Mouse (Mus musculus) cerebellum, postnatal 4 days (tissue): ENCODE measurements around the gene Lrrc4.
A peak's percentile ranks its signal among the peaks of the same experiment; 100 is the strongest.

Experiments
- DNase-seq, 2 experiments: peaks; one replicate each; pipeline ENCODE4 v3.0.0; 2022; ENCODE audit warnings: low spot score in 2 of 2, mixed read lengths in 1 of 2

Lrrc4 gene

GRCm38 (mm10) chr6:28729649-28730048 lies 101.9 kb downstream of the Lrrc4 start:
- DNase-seq: no peak

- no peak for DNase-seq
Measured at GRCm38 (mm10) chr6:28729236-28729635, 102.3 kb downstream of the Lrrc4 start.

- no peak for DNase-seq
Measured at GRCm38 (mm10) chr6:28724776-28725175, 106.8 kb downstream of the Lrrc4 start.

- no peak for DNase-seq
Measured at GRCm38 (mm10) chr6:28723059-28723458, 108.5 kb downstream of the Lrrc4 start.

GRCm38 (mm10) chr6:28720391-28721171 lies 111.0 kb downstream of the Lrrc4 start:
- no peak for DNase-seq

GRCm38 (mm10) chr6:28717845-28718237 lies 113.7 kb downstream of the Lrrc4 start:
- no peak for DNase-seq

GRCm38 (mm10) chr6:28717203-28717844 lies 114.2 kb downstream of the Lrrc4 start:
- DNase-seq: no peak

GRCm38 (mm10) chr6:28710035-28710434 lies 121.5 kb downstream of the Lrrc4 start:
- DNase-seq: no peak

GRCm38 (mm10) chr6:28706976-28707592 lies 124.5 kb downstream of the Lrrc4 start:
- DNase-seq: peak in 1 of 2 experiments; percentile 5

- DNase-seq: no peak
Measured at GRCm38 (mm10) chr6:28706108-28706975, 125.2 kb downstream of the Lrrc4 start.

GRCm38 (mm10) chr6:28705384-28706107 lies 126.0 kb downstream of the Lrrc4 start:
- DNase-seq: peak in 1 of 2 experiments; percentile 15

- DNase-seq: no peak
Measured at GRCm38 (mm10) chr6:28704612-28705011, 126.9 kb downstream of the Lrrc4 start.

GRCm38 (mm10) chr6:28697214-28697613 lies 134.3 kb downstream of the Lrrc4 start:
- DNase-seq: no peak

- no peak for DNase-seq
Measured at GRCm38 (mm10) chr6:28692659-28693058, 138.9 kb downstream of the Lrrc4 start.

GRCm38 (mm10) chr6:28687776-28688175 lies 143.8 kb downstream of the Lrrc4 start:
- DNase-seq: no peak

- DNase-seq: no peak
Measured at GRCm38 (mm10) chr6:28685745-28686144, 145.8 kb downstream of the Lrrc4 start.

GRCm38 (mm10) chr6:28685052-28685451 lies 146.5 kb downstream of the Lrrc4 start:
- DNase-seq: no peak

- DNase-seq: no peak
Measured at GRCm38 (mm10) chr6:28681521-28682457, 149.8 kb downstream of the Lrrc4 start.

- DNase-seq: no peak
Measured at GRCm38 (mm10) chr6:28680537-28680936, 151.0 kb downstream of the Lrrc4 start.

- no peak for DNase-seq
Measured at GRCm38 (mm10) chr6:28678896-28679295, 152.7 kb downstream of the Lrrc4 start.
